Mouse (Mus musculus) myocyte (in vitro differentiated cells): ENCODE measurements around the gene Pacrg. TPM values are rescaled to one million over a fixed set of nuclear protein-coding genes. Genes with fewer than 3 reads are reported as not detected.

Source experiments
- H3K27me3 ChIP-seq: one replicate; pipeline ENCODE4 v1.6.1; 2011; ENCODE audit not compliant: control insufficient read depth, insufficient read depth, insufficient read length
- H3K36me3 ChIP-seq: one replicate; pipeline ENCODE4 v1.6.1; 2011; ENCODE audit not compliant: control insufficient read depth, insufficient read depth
- H3K4me2 ChIP-seq: one replicate; pipeline ENCODE4 v1.6.1; 2011; ENCODE audit warnings: low read depth, control low read depth
- H3K4me3 ChIP-seq: one replicate; pipeline ENCODE4 v1.5.1; 2011; ENCODE audit warnings: mild to moderate bottlenecking, control low read depth, moderate library complexity
- H3K79me2 ChIP-seq: one replicate; pipeline ENCODE4 v1.6.1; 2011; ENCODE audit not compliant: control insufficient read depth, insufficient read depth
- H3ac ChIP-seq: one replicate; pipeline ENCODE4 v1.6.1; 2011; ENCODE audit not compliant: control insufficient read depth, insufficient read length
- CEBPB ChIP-seq: IDR thresholded peaks from 2 replicates; pipeline ENCODE4 v1.6.1; 2011; ENCODE audit warnings: mild to moderate bottlenecking, moderate library complexity; ENCODE audit not compliant: poor library complexity, insufficient read depth, severe bottlenecking
- E2F4 ChIP-seq: IDR thresholded peaks from one replicate; pipeline ENCODE4 v1.6.1; 2011; ENCODE audit warnings: mild to moderate bottlenecking, control low read depth, moderate library complexity; ENCODE audit not compliant: insufficient read depth
- MAX ChIP-seq: IDR thresholded peaks from one replicate; pipeline ENCODE4 v1.6.1; 2011; ENCODE audit warnings: low read depth, mild to moderate bottlenecking, control low read depth
- MYOD1 ChIP-seq, 3 experiments: IDR thresholded peaks; one replicate each; pipeline ENCODE4 v1.6.1; 2011; ENCODE audit warnings: control low read depth in 2 of 3, low read depth in 2 of 3, mild to moderate bottlenecking in 2 of 3, moderate library complexity in 1 of 3; ENCODE audit not compliant: insufficient read length in 2 of 3, control insufficient read depth in 1 of 3
- MYOG ChIP-seq, 3 experiments: IDR thresholded peaks; one replicate each; pipeline ENCODE4 v1.6.1; 2011; ENCODE audit warnings: control low read depth in 2 of 3, low read depth in 2 of 3, mild to moderate bottlenecking in 2 of 3; ENCODE audit not compliant: insufficient read length in 2 of 3, control insufficient read depth in 1 of 3, insufficient read depth in 1 of 3
- POLR2A ChIP-seq: IDR thresholded peaks from one replicate; pipeline ENCODE4 v1.6.1; 2011; ENCODE audit warnings: low read depth, mild to moderate bottlenecking, control low read depth, moderate library complexity; ENCODE audit not compliant: insufficient read length
- POLR2AphosphoS2 ChIP-seq: IDR thresholded peaks from one replicate; pipeline ENCODE4 v1.6.1; 2011; ENCODE audit warnings: low read depth, control low read depth; ENCODE audit not compliant: insufficient read length
- REST ChIP-seq: IDR thresholded peaks from one replicate; pipeline ENCODE4 v1.6.1; 2011; ENCODE audit warnings: mild to moderate bottlenecking, control low read depth, moderate library complexity; ENCODE audit not compliant: insufficient read depth, insufficient read length
- SRF ChIP-seq: IDR thresholded peaks from one replicate; pipeline ENCODE4 v1.6.1; 2011; ENCODE audit warnings: low read depth; ENCODE audit not compliant: control insufficient read depth, insufficient read length
- TCF12 ChIP-seq: IDR thresholded peaks from one replicate; pipeline ENCODE4 v1.6.1; 2011; ENCODE audit warnings: mild to moderate bottlenecking, control low read depth; ENCODE audit not compliant: poor library complexity, insufficient read depth, severe bottlenecking
- TCF3 ChIP-seq: IDR thresholded peaks from one replicate; pipeline ENCODE4 v1.6.1; 2011; ENCODE audit warnings: low read depth, control low read depth; ENCODE audit not compliant: insufficient read length
- USF1 ChIP-seq: IDR thresholded peaks from one replicate; pipeline ENCODE4 v1.6.1; 2011; ENCODE audit warnings: low read depth, mild to moderate bottlenecking, control low read depth, moderate library complexity
- polyA plus RNA-seq: library from polyadenylated mRNA; unstranded; fragments of >200 nt; fragmentation: generic; extraction: Trizol; gene quantifications from one replicate; pipeline ENCODE4 v1.2.1, GENCODE M21; 2012; ENCODE audit warnings: missing spikeins

Gene Pacrg
- polyA plus RNA-seq, 1 experiment, result 0.64 TPM

- H3K27me3 ChIP-seq, result no peaks in the 10 kb centered on the region
- H3K79me2 ChIP-seq, result no peaks in the 10 kb centered on the region
- no peaks in the 10 kb centered on the region for H3K36me3 ChIP-seq
- H3ac ChIP-seq, result no peak overlapping the region
- H3K4me2 ChIP-seq, result no peak overlapping the region
- H3K4me3 ChIP-seq, result no peak overlapping the region
- TF ChIP-seq CEBPB, result no peak
- TF ChIP-seq MYOD1 (IDR thresholded peaks at IDR 0.05; ENCODE audit: control insufficient read depth in 1 of 3, insufficient read length in 2 of 3, low read depth in 2 of 3), result no peak
- TF ChIP-seq POLR2A, result no peak
- no peak for TF ChIP-seq E2F4
- TF ChIP-seq SRF, result no peak
- no peak for TF ChIP-seq TCF3
Measured at GRCm38 (mm10) chr17:10675048-10675447, 165.1 kb downstream of the Pacrg start.

GRCm38 (mm10) chr17:10661294-10661693 lies 178.8 kb downstream of the Pacrg start:
- Histone ChIP-seq H3ac (no peak overlapping the region), H3K36me3 (no peaks in the 10 kb centered on the region), H3K4me3 (no peak overlapping the region), H3K79me2 (no peaks in the 10 kb centered on the region), H3K4me2 (no peak overlapping the region), H3K27me3 (no peaks in the 10 kb centered on the region)
- TF ChIP-seq USF1 (no peak), POLR2A (no peak), E2F4 (no peak)

- Histone ChIP-seq H3K79me2 (no peaks in the 10 kb centered on the region), H3K4me3 (no peak overlapping the region), H3K27me3 (no peaks in the 10 kb centered on the region), H3K36me3 (no peaks in the 10 kb centered on the region), H3ac (no peak overlapping the region), H3K4me2 (no peak overlapping the region)
- TF ChIP-seq TCF12 (no peak), MYOG (IDR thresholded peaks at IDR 0.05; ENCODE audit: control insufficient read depth in 1 of 3, insufficient read depth in 1 of 3, insufficient read length in 2 of 3, low read depth in 2 of 3) (no peak), MYOD1 (IDR thresholded peaks at IDR 0.05; ENCODE audit: control insufficient read depth in 1 of 3, insufficient read length in 2 of 3, low read depth in 2 of 3) (no peak), CEBPB (no peak), TCF3 (no peak), POLR2AphosphoS2 (no peak), SRF (no peak), E2F4 (no peak), POLR2A (no peak), USF1 (no peak), MAX (no peak)
Measured at GRCm38 (mm10) chr17:10643604-10644003, 196.5 kb downstream of the Pacrg start.

GRCm38 (mm10) chr17:10639816-10640215 lies 200.3 kb downstream of the Pacrg start:
- Histone ChIP-seq H3K36me3 (no peaks in the 10 kb centered on the region), H3K4me3 (no peak overlapping the region), H3ac (no peak overlapping the region), H3K79me2 (no peaks in the 10 kb centered on the region), H3K27me3 (no peaks in the 10 kb centered on the region), H3K4me2 (no peak overlapping the region)
- TF ChIP-seq TCF3 (no peak), E2F4 (no peak), USF1 (no peak), REST (no peak), TCF12 (no peak), CEBPB (no peak), MYOG (IDR thresholded peaks at IDR 0.05; ENCODE audit: control insufficient read depth in 1 of 3, insufficient read depth in 1 of 3, insufficient read length in 2 of 3, low read depth in 2 of 3) (no peak), POLR2A (no peak), POLR2AphosphoS2 (no peak), MAX (no peak), SRF (no peak), MYOD1 (IDR thresholded peaks at IDR 0.05; ENCODE audit: control insufficient read depth in 1 of 3, insufficient read length in 2 of 3, low read depth in 2 of 3) (no peak)

- no peaks in the 10 kb centered on the region for H3K79me2 ChIP-seq
- no peak overlapping the region for H3K4me2 ChIP-seq
- TF ChIP-seq USF1, result no peak
- TF ChIP-seq CEBPB, result no peak
- H3K27me3 ChIP-seq, result no peaks in the 10 kb centered on the region
- no peak overlapping the region for H3K4me3 ChIP-seq
- H3ac ChIP-seq, result no peak overlapping the region
- H3K36me3 ChIP-seq, result no peaks in the 10 kb centered on the region
Measured at GRCm38 (mm10) chr17:10635955-10636470, 204.1 kb downstream of the Pacrg start.

- H3K36me3 ChIP-seq, result no peaks in the 10 kb centered on the region
- H3K4me2 ChIP-seq, result no peak overlapping the region
Measured at GRCm38 (mm10) chr17:10635470-10635869, 204.6 kb downstream of the Pacrg start.

More at GRCm38 (mm10) chr17:10635470-10635869, 204.6 kb downstream of the Pacrg start:
- no peak overlapping the region for H3ac ChIP-seq
- H3K4me3 ChIP-seq, result no peak overlapping the region
- H3K27me3 ChIP-seq, result no peaks in the 10 kb centered on the region
- no peak for TF ChIP-seq POLR2A
- no peak for TF ChIP-seq POLR2AphosphoS2
- no peak for TF ChIP-seq REST
- no peak for TF ChIP-seq E2F4
- no peak for TF ChIP-seq CEBPB
- TF ChIP-seq TCF3, result no peak
- no peak for TF ChIP-seq MYOD1 (IDR thresholded peaks at IDR 0.05; ENCODE audit: control insufficient read depth in 1 of 3, insufficient read length in 2 of 3, low read depth in 2 of 3)
- no peak for TF ChIP-seq TCF12
- TF ChIP-seq USF1, result no peak
- TF ChIP-seq SRF, result no peak
- no peak for TF ChIP-seq MAX
- H3K79me2 ChIP-seq, result no peaks in the 10 kb centered on the region
